Mouse (Mus musculus): Measurements from ENCODE around the gene Smgc.

DNA sequence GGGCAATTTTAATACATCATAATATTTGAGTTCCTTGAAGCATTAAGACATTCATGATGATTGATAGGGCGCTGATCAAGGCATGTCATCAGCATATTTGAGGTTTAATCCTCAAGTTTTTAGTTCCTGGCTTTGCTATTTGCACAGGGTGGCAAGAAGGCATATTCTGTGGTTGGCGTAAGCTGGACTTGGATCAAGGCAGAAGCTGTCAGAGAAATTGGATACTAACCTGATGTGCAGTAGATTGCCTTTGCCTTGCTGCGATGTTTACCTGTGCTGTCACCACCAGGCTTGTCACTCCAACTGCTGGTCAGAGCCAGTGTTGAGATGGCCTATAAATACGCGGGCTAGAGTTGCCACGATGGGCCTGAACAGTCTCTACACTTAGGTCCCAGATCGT is at the start of gene Smgc:
- TF ChIP-seq POLR2A (IDR thresholded peaks at IDR 0.05; ENCODE audit: borderline replicate concordance, control insufficient read depth, low read depth, low read length) (no peak), CTCF (IDR thresholded peaks at IDR 0.05; ENCODE audit: control insufficient read depth, insufficient read depth, low read length) (no peak)

Measured in bone marrow, adult 2 months (tissue).